Mouse (Mus musculus): ENCODE measurements around the gene Proz.

The Proz gene

GRCm38 (mm10) chr8:13107990-13108638 is 47.4 kb downstream of the Proz start:
- DNase-seq = no peak

- DNase-seq = no peak
These were observed 48.3 kb downstream of the Proz start for GRCm38 (mm10) chr8:13108967-13109366.

- DNase-seq = no peak
These were observed 48.8 kb downstream of the Proz start for GRCm38 (mm10) chr8:13109416-13109960.

GRCm38 (mm10) chr8:13111917-13112316 is 51.2 kb downstream of the Proz start:
- no peak for DNase-seq

- DNase-seq = no peak
These were observed 52.5 kb downstream of the Proz start for GRCm38 (mm10) chr8:13113232-13113631.

- no peak for DNase-seq
These were observed 56.4 kb downstream of the Proz start for GRCm38 (mm10) chr8:13117096-13117495.

GRCm38 (mm10) chr8:13118516-13118915 is 57.8 kb downstream of the Proz start:
- DNase-seq = no peak

GRCm38 (mm10) chr8:13120882-13121665 is 60.4 kb downstream of the Proz start:
- no peak for DNase-seq

GRCm38 (mm10) chr8:13122887-13123421 is 62.2 kb downstream of the Proz start:
- no peak for DNase-seq

- no peak for DNase-seq
These were observed 64.2 kb downstream of the Proz start for GRCm38 (mm10) chr8:13124897-13125296.

Data from cerebellum, postnatal 10 days (tissue).